ENCODE assay signal across 8 mouse cellular contexts in genomic region chr16:78575190-78575851, GRCm38 (mm10). TPM values are rescaled to one million over a fixed set of nuclear protein-coding genes. Genes with fewer than 3 reads are reported as not detected.
A peak's percentile ranks its signal among the peaks of the same experiment; 100 is the strongest.
DNase-seq lines count a peak whose midpoint lies in the region; ATAC-seq and TF ChIP-seq lines count a peak whose summit lies in the region.

No protein-coding gene starts in this region.

- H3K27me3 ChIP-seq in heart, embryonic 14.5 days (ENCODE audit: control insufficient read depth, insufficient read depth, low read length) = no peaks in the 10 kb centered on the region
- H3K27me3 ChIP-seq in CH12.LX (replicated peaks) = no peaks in the 10 kb centered on the region
- H3K27me3 ChIP-seq in forebrain, embryonic 14.5 days (replicated peaks; ENCODE audit: control insufficient read depth, insufficient read depth, low read length) = no peaks in the 10 kb centered on the region
- no peaks in the 10 kb centered on the region for H3K27me3 ChIP-seq in liver, embryonic 15.5 days

- 38% methylated on average over 4 of the region's 4 CpGs for WGBS in heart, embryonic 14.5 days
- WGBS in forebrain, embryonic 14.5 days = 32% methylated on average over 4 of the region's 4 CpGs
- 22% methylated on average over 4 of the region's 4 CpGs for WGBS in liver, embryonic 15.5 days (ENCODE audit: insufficient replicate concordance)

- no peak for TF ChIP-seq CTCF in CH12.LX (conservative IDR thresholded peaks at IDR 0.05 in 1 of 2, IDR thresholded peaks at IDR 0.05 in 1 of 2; ENCODE audit: low read depth in 2 of 2, low read length in 2 of 2)

- H3K36me3 ChIP-seq in heart, embryonic 14.5 days (ENCODE audit: control insufficient read depth, insufficient read depth, low read length) = peaks cover 7% of the 10 kb centered on the region; the same call in 1 of the 2 replicates
- H3K36me3 ChIP-seq in CH12.LX (replicated peaks in 1 of 2; ENCODE audit: control insufficient read depth in 1 of 2, insufficient read depth in 1 of 2, low read length in 1 of 2) = peaks cover 12 to 26% of the 10 kb centered on the region in 2 experiments
- no peaks in the 10 kb centered on the region for H3K36me3 ChIP-seq in forebrain, embryonic 14.5 days (ENCODE audit: control insufficient read depth, insufficient read depth, low read length)
- H3K36me3 ChIP-seq in liver, embryonic 15.5 days (replicated peaks) = no peaks in the 10 kb centered on the region

- no peak for ATAC-seq in heart, embryonic 14.5 days (ENCODE audit: insufficient number of reproducible peaks, insufficient read depth, low FRiP score, low read depth)
- no peak for ATAC-seq in forebrain, embryonic 14.5 days
- no peak for ATAC-seq in liver, embryonic 15.5 days (ENCODE audit: insufficient read depth)

- TF ChIP-seq EP300 in CH12.LX (IDR thresholded peaks at IDR 0.05; ENCODE audit: low read length) = no peak; the same call in 1 of the 2 replicates

- TF ChIP-seq POLR2A in CH12.LX (IDR thresholded peaks at IDR 0.05; ENCODE audit: low read depth, low read length) = no peak

- TF ChIP-seq RAD21 in CH12.LX (IDR thresholded peaks at IDR 0.05; ENCODE audit: low read depth, low read length) = no peak

- dilution Hi-C loops in CH12.LX (cut with MboI; ENCODE audit: extremely low pct_ligation_motif_present, extremely low pct_unique_long_range_greater_than_20kb, low sequenced_read_pairs) = no loop called here

- H3K27ac ChIP-seq in heart, embryonic 14.5 days (replicated peaks in 1 of 2; ENCODE audit: control insufficient read depth in 1 of 2, insufficient read depth in 1 of 2, low read depth in 2 of 2, low read length in 2 of 2) = peak overlapping the region; percentile 69 to 89; a peak in 3 of 4 replicates
- H3K27ac ChIP-seq in CH12.LX (ENCODE audit: insufficient read depth, low read depth) = peak overlapping the region; percentile 97
- H3K27ac ChIP-seq in forebrain, embryonic 14.5 days (ENCODE audit: low read depth, low read length) = no peak overlapping the region
- no peak overlapping the region for H3K27ac ChIP-seq in liver, embryonic 15.5 days (replicated peaks)

- peak overlapping the region; percentile 86 for H3K9ac ChIP-seq in heart, embryonic 14.5 days (ENCODE audit: low read length)
- H3K9ac ChIP-seq in CH12.LX (ENCODE audit: insufficient read depth, low read depth) = peak overlapping the region; percentile 92
- peak overlapping the region; percentile 82 for H3K9ac ChIP-seq in forebrain, embryonic 14.5 days (ENCODE audit: low read length)
- H3K9ac ChIP-seq in liver, embryonic 15.5 days = peak overlapping the region; percentile 59

- no peaks in the 10 kb centered on the region for H3K4me1 ChIP-seq in heart, embryonic 14.5 days (ENCODE audit: control insufficient read depth in 2 of 2, insufficient read depth in 2 of 2, low read length in 2 of 2)
- H3K4me1 ChIP-seq in CH12.LX (ENCODE audit: control insufficient read depth in 1 of 2, insufficient read depth in 2 of 2) = peaks cover 9 to 29% of the 10 kb centered on the region in 2 experiments; a peak in 3 of 4 replicates
- H3K4me1 ChIP-seq in forebrain, embryonic 14.5 days (ENCODE audit: control insufficient read depth, insufficient read depth, low read length) = peaks cover 20% of the 10 kb centered on the region
- H3K4me1 ChIP-seq in liver, embryonic 15.5 days (replicated peaks) = peaks cover 12% of the 10 kb centered on the region

- H3K79me2 ChIP-seq in CH12.LX (replicated peaks; ENCODE audit: control insufficient read depth, extremely low read depth, insufficient read depth, poor library complexity, severe bottlenecking) = peaks cover 37% of the 10 kb centered on the region

- no peaks in the 10 kb centered on the region for H3K9me3 ChIP-seq in heart, embryonic 14.5 days (ENCODE audit: control insufficient read depth, low read length)
- H3K9me3 ChIP-seq in CH12.LX (replicated peaks; ENCODE audit: low read length) = no peaks in the 10 kb centered on the region
- no peaks in the 10 kb centered on the region for H3K9me3 ChIP-seq in forebrain, embryonic 14.5 days (replicated peaks; ENCODE audit: control insufficient read depth, low read length)
- no peaks in the 10 kb centered on the region for H3K9me3 ChIP-seq in liver, embryonic 15.5 days (replicated peaks)

- H3K4me2 ChIP-seq in heart, embryonic 14.5 days (ENCODE audit: low read length) = peak overlapping the region; percentile 85
- peak overlapping the region; percentile 80 for H3K4me2 ChIP-seq in CH12.LX (ENCODE audit: insufficient read depth, low read depth, poor library complexity, severe bottlenecking)
- H3K4me2 ChIP-seq in forebrain, embryonic 14.5 days (ENCODE audit: low read length) = peak overlapping the region; percentile 72
- peak overlapping the region; percentile 79 for H3K4me2 ChIP-seq in liver, embryonic 15.5 days

- in situ Hi-C loops in CH12.LX (cut with MboI; ENCODE audit: low pct_ligation_motif_present, low pct_unique_long_range_greater_than_20kb, low sequenced_read_pairs) = loop anchor here (5.0 kb wide), 1 partner anchor 47 kb away; no protein-coding TSS in a partner anchor

- no peak for DNase-seq in heart, adult 8-10 months (ENCODE audit: low spot score)
- no peak for DNase-seq in CH12.LX (ENCODE audit: extremely low read depth)
- DNase-seq in forebrain, embryonic 14.5 days (ENCODE audit: low spot score) = no peak
- no peak for DNase-seq in frontal cortex, postnatal 14 days (ENCODE audit: low spot score in 2 of 2)
- DNase-seq in right cerebral cortex, postnatal 4 days = no peak
- DNase-seq in urinary bladder, postnatal 4 days (ENCODE audit: low spot score in 2 of 2) = no peak

- H3K4me3 ChIP-seq in heart, embryonic 14.5 days (ENCODE audit: control insufficient read depth in 1 of 2, insufficient read depth in 1 of 2, low read depth in 1 of 2, low read length in 2 of 2) = peak overlapping the region; percentile 84 to 98
- peak overlapping the region; percentile 86 to 96 (median 86) for H3K4me3 ChIP-seq in CH12.LX (replicated peaks in 1 of 3; ENCODE audit: low read depth in 2 of 3, low read length in 2 of 3, poor library complexity in 1 of 3)
- peak overlapping the region; percentile 69 for H3K4me3 ChIP-seq in forebrain, embryonic 14.5 days (ENCODE audit: low read depth, low read length)
- H3K4me3 ChIP-seq in liver, embryonic 15.5 days (replicated peaks) = peak overlapping the region; percentile 67

TF ChIP-seq in CH12.LX, 34 proteins besides CTCF, POLR2A, EP300 and RAD21:
- TF ChIP-seq MYC (IDR thresholded peaks at IDR 0.05; ENCODE audit: low read depth, low read length) (peak; percentile 52; the same call in 1 of the 2 replicates), CHD1 (IDR thresholded peaks at IDR 0.05; ENCODE audit: low read depth, low read length) (peak; percentile 77; the same call in 1 of the 2 replicates), ZC3H11A (IDR thresholded peaks at IDR 0.05; ENCODE audit: low read depth, low read length) (no peak), E2F4 (IDR thresholded peaks at IDR 0.05; ENCODE audit: insufficient replicate concordance, low read depth, low read length) (0 out of 2 replicates have a peak, but pooled peaks have one; percentile 15), NRF1 (IDR thresholded peaks at IDR 0.05; ENCODE audit: low read depth, low read length) (no peak), TBP (conservative IDR thresholded peaks at IDR 0.05; ENCODE audit: low read depth, low read length) (peak; percentile 17; the same call in 1 of the 2 replicates)

RNA-seq across cellular contexts. Expression of gene D16Ertd472e, which starts 1.2 kb away (rescaled TPM):
- 7.1 and 7.2 TPM in 2 replicates for polyA plus RNA-seq in heart, embryonic 14.5 days (2014; fragmentation: Nextera tagmentation; extraction: Ambion mirVana)
- total RNA-seq in heart, adult 8-10 months (2022) = 1 to 10 TPM; 3.6 to 4.8 (median 4.4) TPM
- 40.6 and 42.9 TPM in 2 replicates for total RNA-seq in CH12.LX (2012; rRNA removed)
- total RNA-seq in CH12.LX (2014; rRNA removed) = 77.5 and 94.4 TPM in 2 replicates
- 65.4 and 67.3 TPM in 2 replicates for polyA plus RNA-seq in CH12.LX (2012; ENCODE audit: insufficient read length, low read depth)
- 7.3 and 9.8 TPM in 2 replicates for polyA plus RNA-seq in forebrain, embryonic 14.5 days (2014; fragmentation: Nextera tagmentation; extraction: Ambion mirVana)
- 3.5 and 4.0 TPM in 2 replicates for polyA plus RNA-seq in liver, embryonic 15.5 days (2015; fragmentation: Nextera tagmentation; extraction: Ambion mirVana)

Comparison
In these comparisons a context has a peak if more than half of its experiments do, and no peak if none do; other contexts are left out.
1. H3K27ac ChIP-seq: peak in heart, embryonic 14.5 days (2 of 2) and CH12.LX (single experiment); none in forebrain, embryonic 14.5 days (single experiment) and liver, embryonic 15.5 days (single experiment).
2. Peak in every context shown above with its lines, with median percentiles within 50 percentile points of each other: H3K4me2 ChIP-seq, H3K4me3 ChIP-seq and H3K9ac ChIP-seq.